Mouse (Mus musculus) ES-E14 (cell line): ENCODE data around the gene Selenoi. TPM values are rescaled to one million over a fixed set of nuclear protein-coding genes. Genes with fewer than 3 reads are reported as not detected.

Experiments used
- DNase-seq: peaks from one replicate; pipeline ENCODE4 v3.0.0-alpha.2; 2013; ENCODE audit warnings: low read depth, low spot score
- H3K27ac ChIP-seq: 2 replicates; pipeline ENCODE4 v1.5.1; 2012; ENCODE audit warnings: low read depth, mild to moderate bottlenecking, low read length, moderate library complexity, mixed read lengths; ENCODE audit not compliant: poor library complexity, insufficient read depth, severe bottlenecking
- H3K36me3 ChIP-seq: 2 replicates; pipeline ENCODE4 v1.6.1; 2012; ENCODE audit warnings: mild to moderate bottlenecking, low read length, moderate library complexity, mixed read lengths; ENCODE audit not compliant: control insufficient read depth, poor library complexity, insufficient read depth, severe bottlenecking
- H3K4me1 ChIP-seq, 2 experiments: fragments of 150-350 bp in 1 of 2; sonication (generic) in 1 of 2; 2 replicates each; pipeline ENCODE4 v1.6.1; 2012; ENCODE audit warnings: low read length in 2 of 2, mild to moderate bottlenecking in 1 of 2, mixed read lengths in 1 of 2; ENCODE audit not compliant: control insufficient read depth in 2 of 2, insufficient read depth in 2 of 2, poor library complexity in 1 of 2
- H3K4me3 ChIP-seq, 2 experiments: fragments of 150-350 bp in 1 of 2; sonication (generic) in 1 of 2; 2 replicates each; pipeline ENCODE4 v1.5.1; 2012; ENCODE audit warnings: low read length in 2 of 2, low read depth in 1 of 2, mild to moderate bottlenecking in 1 of 2, mixed read lengths in 1 of 2; ENCODE audit not compliant: insufficient read depth in 1 of 2, poor library complexity in 1 of 2, severe bottlenecking in 1 of 2
- H3K9ac ChIP-seq: 2 replicates; pipeline ENCODE4 v1.6.1; 2012; ENCODE audit warnings: low read depth, mild to moderate bottlenecking, low read length, mixed read lengths; ENCODE audit not compliant: poor library complexity, insufficient read depth, severe bottlenecking
- H3K9me3 ChIP-seq: fragments of 150-350 bp; sonication (generic); 2 replicates; pipeline ENCODE4 v1.6.1; 2012; ENCODE audit warnings: low read depth, mild to moderate bottlenecking, low read length; ENCODE audit not compliant: control insufficient read depth, insufficient read depth
- CHD2 ChIP-seq: IDR thresholded peaks from 2 replicates; pipeline ENCODE4 v1.6.1; 2014; ENCODE audit warnings: mild to moderate bottlenecking, low read depth, low read length, inconsistent platforms
- HCFC1 ChIP-seq: IDR thresholded peaks from 2 replicates; pipeline ENCODE4 v1.6.1; 2012; ENCODE audit warnings: low read length, inconsistent platforms, borderline replicate concordance; ENCODE audit not compliant: insufficient read depth
- MAFK ChIP-seq: IDR thresholded peaks from 2 replicates; pipeline ENCODE4 v1.6.1; 2014; ENCODE audit warnings: mild to moderate bottlenecking, low read depth, low read length, inconsistent platforms; ENCODE audit not compliant: insufficient read depth
- ZC3H11A ChIP-seq: IDR thresholded peaks from 2 replicates; pipeline ENCODE4 v1.6.1; 2012; ENCODE audit warnings: low read depth, mild to moderate bottlenecking, inconsistent platforms, low read length, borderline replicate concordance
- ZNF384 ChIP-seq: IDR thresholded peaks from 2 replicates; pipeline ENCODE4 v1.6.1; 2012; ENCODE audit warnings: low read depth, low read length, inconsistent platforms
- in situ Hi-C, 2 experiments: fragments of 600-800 bp; cut with MboI; formaldehyde crosslinking; loops; one replicate each; pipeline ENCODE4 v1.15.1; 2025; ENCODE audit warnings: low sequenced_read_pairs in 2 of 2, inconsistent platforms in 1 of 2; ENCODE audit not compliant: unreplicated experiment in 2 of 2
- total RNA-seq: library from RNA; depleted of rRNA; stranded (reverse); fragments of 300-350 nt; gene quantifications from 2 replicates; pipeline ENCODE4 v1.2.3, GENCODE M21; 2012

Selenoi gene
- total RNA-seq, 1 experiment: 104 TPM

GRCm38 (mm10) chr5:30230901-30231300 is 1.5 kb upstream of the Selenoi start:
- in situ Hi-C loops: no loop called here
- no peak overlapping the region for H3K4me3 ChIP-seq
- no peak overlapping the region for H3K27ac ChIP-seq
- H3K36me3 ChIP-seq: no peaks in the 10 kb centered on the region
- no peaks in the 10 kb centered on the region for H3K4me1 ChIP-seq
- peaks cover 7% of the 10 kb centered on the region; the same call in 1 of the 2 replicates for H3K9me3 ChIP-seq
- H3K9ac ChIP-seq: no peak overlapping the region
- DNase-seq: no peak
- no peak for TF ChIP-seq HCFC1

GRCm38 (mm10) chr5:30231891-30232270 is 500 bp upstream of the Selenoi start:
- Histone ChIP-seq H3K4me3 (peak overlapping the region; percentile 48 to 74), H3K4me1 (no peaks in the 10 kb centered on the region), H3K36me3 (no peaks in the 10 kb centered on the region), H3K27ac (peak overlapping the region; percentile 36; the same call in 1 of the 2 replicates), H3K9ac (peak overlapping the region; percentile 58; the same call in 1 of the 2 replicates), H3K9me3 (peaks cover 7% of the 10 kb centered on the region; the same call in 1 of the 2 replicates)
- in situ Hi-C loops: no loop called here
- TF ChIP-seq ZC3H11A: no peak
- peak; percentile 17 for DNase-seq

DNA sequence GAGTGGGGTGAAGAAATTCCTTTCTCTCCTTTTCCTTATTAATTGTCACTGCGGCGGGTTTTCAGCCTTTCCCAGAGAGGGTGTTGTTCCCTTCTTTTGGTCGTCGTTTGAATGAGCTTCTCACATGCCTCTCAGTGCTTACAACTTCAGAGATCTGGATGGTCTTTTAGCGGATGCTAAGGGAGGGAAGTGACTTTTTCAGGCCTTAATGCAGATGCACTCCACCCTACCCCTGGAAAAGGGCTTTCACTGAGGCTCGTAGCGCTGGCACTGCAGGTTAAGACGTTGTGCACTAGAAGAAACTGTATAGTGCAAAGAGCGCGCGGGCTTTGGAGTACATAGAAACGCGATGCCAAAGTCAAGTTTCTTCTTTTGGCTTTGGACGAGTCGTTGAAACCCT is 661 bp downstream of the Selenoi start:
- H3K4me3 ChIP-seq: peak overlapping the region; percentile 74 to 78
- H3K27ac ChIP-seq: 0 out of 2 replicates have a peak overlapping the region, but pooled peaks have one; percentile 15
- in situ Hi-C loops: no loop called here
- H3K4me1 ChIP-seq: no peaks in the 10 kb centered on the region
- TF ChIP-seq CHD2: no peak
- no peak for TF ChIP-seq MAFK
- no peak for TF ChIP-seq HCFC1
- TF ChIP-seq ZC3H11A: no peak
- H3K9me3 ChIP-seq: peaks cover 7% of the 10 kb centered on the region; the same call in 1 of the 2 replicates
- DNase-seq: peak; percentile 22
- H3K36me3 ChIP-seq: no peaks in the 10 kb centered on the region
- peak overlapping the region; percentile 84 for H3K9ac ChIP-seq

GRCm38 (mm10) chr5:30233979-30234378 is 1.6 kb downstream of the Selenoi start:
- Histone ChIP-seq H3K36me3 (no peaks in the 10 kb centered on the region), H3K4me1 (no peaks in the 10 kb centered on the region), H3K9ac (no peak overlapping the region), H3K9me3 (peaks cover 7% of the 10 kb centered on the region; the same call in 1 of the 2 replicates), H3K4me3 (no peak overlapping the region), H3K27ac (no peak overlapping the region)
- TF ChIP-seq CHD2 (no peak), HCFC1 (no peak), ZNF384 (no peak), ZC3H11A (no peak), MAFK (no peak)
- DNase-seq: no peak
- in situ Hi-C loops: no loop called here

DNA sequence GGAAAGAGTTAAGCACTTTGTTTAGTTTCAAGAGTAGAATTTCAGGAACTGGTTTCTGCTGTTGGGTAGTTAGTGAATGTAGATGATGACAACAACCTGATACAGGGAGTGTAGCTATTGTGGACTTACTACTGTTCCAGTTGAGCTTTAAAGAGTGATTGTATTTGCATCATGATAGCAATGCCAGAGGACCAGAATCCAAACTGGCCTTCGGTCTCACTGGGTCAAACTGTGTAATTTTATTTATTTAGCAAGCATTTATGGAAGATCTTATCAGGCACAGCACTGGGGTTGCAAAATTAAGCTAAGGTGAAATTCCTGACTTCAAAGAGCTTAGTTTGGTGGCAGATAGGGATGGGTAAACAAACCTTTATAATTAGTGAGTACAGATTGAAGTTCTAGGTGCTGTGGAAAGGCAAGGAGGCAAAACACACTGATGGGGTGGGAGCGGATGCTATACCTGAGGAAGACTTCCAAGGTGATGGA is 3.3 kb downstream of the Selenoi start:
- TF ChIP-seq MAFK: no peak
- no peak for TF ChIP-seq HCFC1
- TF ChIP-seq CHD2: no peak
- TF ChIP-seq ZNF384: no peak
- TF ChIP-seq ZC3H11A: no peak
- H3K4me3 ChIP-seq: no peak overlapping the region
- H3K9me3 ChIP-seq: peaks cover 7% of the 10 kb centered on the region; the same call in 1 of the 2 replicates
- in situ Hi-C loops: no loop called here
- no peak overlapping the region for H3K9ac ChIP-seq
- no peak overlapping the region for H3K27ac ChIP-seq
- no peaks in the 10 kb centered on the region for H3K4me1 ChIP-seq
- H3K36me3 ChIP-seq: no peaks in the 10 kb centered on the region
- no peak for DNase-seq
